Mouse (Mus musculus) limb, embryonic 15.5 days (tissue): ENCODE measurements around the gene Gm10974. TPM values are rescaled to one million over a fixed set of nuclear protein-coding genes. Genes with fewer than 3 reads are reported as not detected.
A peak's percentile ranks its signal among the peaks of the same experiment; 100 is the strongest.

Source experiments
- ATAC-seq: fragments of 200-750 bp; cut with Nextera tagmentation; 2 replicates; pipeline ENCODE4 v1.8.0; 2017; ENCODE audit warnings: low read depth, moderate TSS enrichment; ENCODE audit not compliant: insufficient number of reproducible peaks, low FRiP score, low TSS enrichment
- H3K27ac ChIP-seq: fragments of 300-500 bp; sonication (generic); 2 replicates; pipeline ENCODE4 v1.5.1; 2015; ENCODE audit warnings: moderate library complexity, mild to moderate bottlenecking, inconsistent platforms
- H3K27me3 ChIP-seq: fragments of 300-500 bp; sonication (generic); 2 replicates; pipeline ENCODE4 v1.6.1; 2015; ENCODE audit warnings: inconsistent platforms
- H3K36me3 ChIP-seq: fragments of 300-500 bp; sonication (generic); 2 replicates; pipeline ENCODE4 v1.6.1; 2015; ENCODE audit warnings: inconsistent platforms
- H3K4me1 ChIP-seq: fragments of 300-500 bp; sonication (generic); 2 replicates; pipeline ENCODE4 v1.6.1; 2015; ENCODE audit warnings: inconsistent platforms
- H3K4me2 ChIP-seq: fragments of 300-500 bp; sonication (generic); 2 replicates; pipeline ENCODE4 v1.6.1; 2015; ENCODE audit warnings: mild to moderate bottlenecking, inconsistent platforms
- H3K4me3 ChIP-seq: fragments of 300-500 bp; sonication (generic); 2 replicates; pipeline ENCODE4 v1.5.1; 2015; ENCODE audit warnings: mild to moderate bottlenecking, inconsistent platforms
- H3K9ac ChIP-seq: fragments of 300-500 bp; sonication (generic); 2 replicates; pipeline ENCODE4 v1.6.1; 2015; ENCODE audit warnings: inconsistent platforms
- H3K9me3 ChIP-seq: fragments of 300-500 bp; sonication (generic); 2 replicates; pipeline ENCODE4 v1.6.1; 2016; ENCODE audit warnings: inconsistent platforms
- WGBS: fragments of 180-500 bp; shearing (Covaris S2); methylation state at CpG from one replicate; pipeline ENCODE4 v1.1.7; 2015; 5-methylcytosine and 5-hydroxymethylcytosine counted together
- microRNA-seq: library from miRNA; unstranded; fragments of <30 nt; microRNA quantifications from one replicate; pipeline ENCODE4, GENCODE M21; 2016
- polyA plus RNA-seq: library from polyadenylated mRNA; unstranded; fragments of >200 nt; fragmentation: Nextera tagmentation; extraction: Ambion mirVana; gene quantifications from 2 replicates; pipeline ENCODE4 v1.2.1, GENCODE M21; 2015

The Gm10974 gene
- polyA plus RNA-seq, 1 experiment from 2014 or later: not detected

- no peak overlapping the region for H3K27ac ChIP-seq
- H3K9me3 ChIP-seq: no peaks in the 10 kb centered on the region
- no peak overlapping the region for H3K4me2 ChIP-seq
- H3K9ac ChIP-seq: no peak overlapping the region
- 72% methylated on average over 6 of the region's 6 CpGs for WGBS
- H3K36me3 ChIP-seq: no peaks in the 10 kb centered on the region
- no peak for ATAC-seq
- peaks cover 18% of the 10 kb centered on the region for H3K4me1 ChIP-seq
- no peak overlapping the region for H3K4me3 ChIP-seq
- H3K27me3 ChIP-seq: 0 out of 2 replicates have a peak, but pooled peaks cover 6% of the 10 kb centered on the region
Measured at GRCm38 (mm10) chr7:66409433-66409832, 43.7 kb downstream of the Gm10974 start.

- ATAC-seq: no peak
- no peak overlapping the region for H3K4me3 ChIP-seq
- no peaks in the 10 kb centered on the region; the same call in 1 of the 2 replicates for H3K4me1 ChIP-seq
- WGBS: 73% methylated on average over 7 of the region's 7 CpGs
- H3K27me3 ChIP-seq: 0 out of 2 replicates have a peak, but pooled peaks cover 6% of the 10 kb centered on the region
- no peak overlapping the region for H3K27ac ChIP-seq
- H3K9me3 ChIP-seq: no peaks in the 10 kb centered on the region
- H3K4me2 ChIP-seq: no peak overlapping the region
- no peak overlapping the region for H3K9ac ChIP-seq
- H3K36me3 ChIP-seq: no peaks in the 10 kb centered on the region
Measured at GRCm38 (mm10) chr7:66413093-66413492, 47.4 kb downstream of the Gm10974 start.

GRCm38 (mm10) chr7:66416829-66417228, 51.1 kb downstream of the Gm10974 start:
- 77% methylated on average over 4 of the region's 4 CpGs for WGBS
- H3K4me3 ChIP-seq: no peak overlapping the region

DNA sequence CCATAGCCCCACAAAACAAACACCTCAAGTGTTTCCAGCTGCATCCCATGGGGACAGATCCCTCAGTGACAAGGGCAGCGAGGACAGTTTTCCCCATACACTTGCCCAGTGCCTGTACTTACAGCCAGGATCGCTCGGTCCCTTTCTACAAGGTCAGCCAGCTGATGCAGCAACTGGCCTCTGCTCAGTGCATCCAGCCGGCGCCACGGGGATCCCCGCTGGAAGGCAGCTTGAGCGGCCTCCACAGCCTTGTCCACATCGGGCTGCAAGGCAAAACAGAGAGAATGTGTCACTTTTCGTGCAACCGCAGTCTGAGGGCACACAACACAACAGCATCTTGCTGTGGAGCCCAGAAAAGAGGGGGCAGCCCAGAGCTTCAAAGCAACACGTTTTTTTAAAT, 53.3 kb downstream of the Gm10974 start:
- Histone ChIP-seq H3K4me3 (no peak overlapping the region), H3K4me1 (no peaks in the 10 kb centered on the region), H3K9ac (no peak overlapping the region), H3K27ac (no peak overlapping the region), H3K4me2 (no peak overlapping the region), H3K27me3 (no peaks in the 10 kb centered on the region), H3K36me3 (no peaks in the 10 kb centered on the region), H3K9me3 (no peaks in the 10 kb centered on the region)
- no peak for ATAC-seq
- 55% methylated on average over 12 of the region's 12 CpGs for WGBS

More at GRCm38 (mm10) chr7:66416829-66417228, 51.1 kb downstream of the Gm10974 start:
- Histone ChIP-seq H3K36me3 (no peaks in the 10 kb centered on the region), H3K27ac (no peak overlapping the region), H3K4me1 (no peaks in the 10 kb centered on the region), H3K4me2 (no peak overlapping the region), H3K9ac (no peak overlapping the region), H3K27me3 (0 out of 2 replicates have a peak, but pooled peaks cover 3% of the 10 kb centered on the region), H3K9me3 (no peaks in the 10 kb centered on the region)
- no peak for ATAC-seq

- peaks cover 6% of the 10 kb centered on the region for H3K4me1 ChIP-seq
- H3K36me3 ChIP-seq: no peaks in the 10 kb centered on the region
- no peaks in the 10 kb centered on the region for H3K9me3 ChIP-seq
- peaks cover 25% of the 10 kb centered on the region for H3K27me3 ChIP-seq
- no peak overlapping the region for H3K9ac ChIP-seq
- 65% methylated on average over 8 of the region's 8 CpGs for WGBS
- no peak overlapping the region for H3K4me2 ChIP-seq
- no peak overlapping the region for H3K4me3 ChIP-seq
- ATAC-seq: no peak
- no peak overlapping the region for H3K27ac ChIP-seq
Measured at GRCm38 (mm10) chr7:66421903-66422302, 56.2 kb downstream of the Gm10974 start.

- Histone ChIP-seq H3K4me2 (peak overlapping the region; percentile 97), H3K27ac (no peak overlapping the region), H3K4me3 (peak overlapping the region; percentile 50), H3K27me3 (peaks cover 56% of the 10 kb centered on the region), H3K4me1 (peaks cover 21% of the 10 kb centered on the region), H3K36me3 (no peaks in the 10 kb centered on the region), H3K9me3 (no peaks in the 10 kb centered on the region), H3K9ac (no peak overlapping the region)
- ATAC-seq: no peak
- 4% methylated on average over 21 of the region's 23 CpGs for WGBS
Measured at GRCm38 (mm10) chr7:66427053-66427436, 61.3 kb downstream of the Gm10974 start.

- 1% methylated on average over 43 of the region's 56 CpGs for WGBS
- H3K27me3 ChIP-seq: peaks cover 56% of the 10 kb centered on the region
Measured at GRCm38 (mm10) chr7:66427437-66428161, 61.9 kb downstream of the Gm10974 start, which contains the start of gene Aldh1a3. Aldh1a3 (minus strand) TSS chr7:66427517.

DNA sequence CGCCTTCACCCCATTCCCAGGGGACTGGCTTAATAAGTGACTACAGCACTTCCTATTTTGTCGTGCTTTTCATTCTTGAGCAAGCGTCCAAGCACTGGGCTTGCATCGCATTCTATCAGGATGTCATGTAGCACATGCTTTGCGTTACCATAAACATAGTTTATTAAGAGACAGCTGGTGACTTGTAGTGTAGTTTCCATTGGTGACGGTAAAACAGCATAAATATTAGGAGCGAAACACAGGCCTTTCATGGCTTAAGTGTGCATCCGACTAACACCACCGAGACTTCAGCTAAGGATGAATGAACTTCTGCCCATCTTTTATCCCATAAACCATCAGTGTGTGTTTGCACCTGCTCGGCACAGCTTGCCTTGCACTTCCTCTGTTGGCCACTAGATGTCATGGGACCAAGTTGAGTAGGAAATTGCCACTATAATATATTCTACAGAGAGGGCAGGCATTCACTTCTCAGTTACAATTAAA, 68.8 kb downstream of the Gm10974 start:
- Histone ChIP-seq H3K36me3 (no peaks in the 10 kb centered on the region), H3K9ac (no peak overlapping the region), H3K4me3 (no peak overlapping the region), H3K4me1 (0 out of 2 replicates have a peak, but pooled peaks cover 7% of the 10 kb centered on the region), H3K27me3 (peaks cover 8% of the 10 kb centered on the region), H3K4me2 (no peak overlapping the region), H3K9me3 (no peaks in the 10 kb centered on the region), H3K27ac (no peak overlapping the region)
- ATAC-seq: no peak
- WGBS: 35% methylated on average over 10 of the region's 10 CpGs

More at GRCm38 (mm10) chr7:66427437-66428161, 61.9 kb downstream of the Gm10974 start, which contains the start of gene Aldh1a3:
- Histone ChIP-seq H3K27ac (no peak within 1 kb of the TSS), H3K9me3 (no peaks in the 10 kb centered on the region), H3K36me3 (no peaks in the 10 kb centered on the region), H3K4me3 (peak within 1 kb of the TSS; percentile 50), H3K4me1 (peaks cover 21% of the 10 kb centered on the region), H3K4me2 (peak within 1 kb of the TSS; percentile 97), H3K9ac (0 out of 2 replicates have a peak within 1 kb of the TSS, but pooled peaks have one; percentile 27)
- peak; percentile 58; the same call in 1 of the 2 replicates for ATAC-seq

Small RNAs within 50 kb of the gene (microRNA-seq; reads per million reads assigned to microRNA genes)
- not detected for gene Mir7057

Other genes with a start within 250 kb of the Gm10974 start
- gene Lrrk1, start 22.4 kb downstream of the Gm10974 start, polyA plus RNA-seq: 16.2 and 17.5 TPM in 2 replicates
- gene Aldh1a3, start 61.6 kb downstream of the Gm10974 start, polyA plus RNA-seq: 9.4 TPM in 2 replicates